Mouse (Mus musculus): ENCODE measurements around the gene Scai.

DNA sequence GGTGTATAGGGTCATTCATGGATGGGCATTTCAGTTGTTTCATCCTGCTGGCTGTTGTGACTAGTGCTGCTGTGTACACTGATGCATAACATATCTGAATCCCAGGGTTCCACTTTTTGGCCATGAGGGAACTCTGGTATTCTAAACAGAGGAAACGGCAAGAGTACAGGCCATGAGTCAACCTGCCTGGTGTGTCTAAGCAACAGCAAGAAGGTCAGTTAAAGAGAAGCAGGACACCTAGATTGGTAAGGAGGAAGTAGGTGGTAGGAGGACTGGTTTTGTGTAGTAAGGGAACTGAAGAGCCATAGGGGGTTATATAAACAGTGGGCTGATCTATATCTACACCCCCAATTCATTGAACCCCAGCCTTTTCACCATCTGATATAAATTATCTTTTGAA, 33.7 kb downstream of the Scai start:
- no peak for TF ChIP-seq POLR2A (IDR thresholded peaks at IDR 0.05; ENCODE audit: borderline replicate concordance, low read depth, low read length)
- no peak for TF ChIP-seq CTCF (IDR thresholded peaks at IDR 0.05; ENCODE audit: low read depth, low read length)
